Mouse (Mus musculus): ENCODE measurements around the gene Tex46. TPM values are rescaled to one million over a fixed set of nuclear protein-coding genes. Genes with fewer than 3 reads are reported as not detected.

Tex46 gene
- polyA plus RNA-seq, 1 experiment from 2014 or later: not detected

DNA sequence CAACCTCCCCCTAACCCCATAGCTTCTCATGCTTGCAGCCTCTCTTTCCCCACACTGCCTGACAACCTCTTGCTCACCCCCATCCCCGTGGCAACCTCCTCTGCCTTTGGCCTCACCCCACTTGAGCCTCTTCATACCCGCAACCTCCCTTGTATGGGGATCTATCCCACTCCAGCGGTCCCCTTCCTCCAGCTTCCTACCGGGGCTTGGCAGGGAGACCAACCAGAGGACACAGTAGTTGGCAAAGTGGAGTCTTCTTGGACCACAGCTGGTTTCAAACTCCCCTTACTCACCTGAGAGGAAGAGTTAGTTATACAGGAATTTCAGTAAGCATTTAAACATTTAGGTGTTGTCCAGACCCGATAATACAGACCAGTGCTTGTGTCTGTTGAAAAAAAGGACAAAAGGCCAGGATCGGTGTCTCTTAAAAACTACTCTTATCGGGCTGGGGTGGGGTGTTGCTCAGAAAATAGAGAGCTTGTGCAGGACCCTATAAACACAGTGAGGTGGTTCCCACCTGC is 28.1 kb downstream of the Tex46 start:
- Histone ChIP-seq H3K4me2 (ENCODE audit: low read depth, low read length) (no peak overlapping the region), H3K36me3 (ENCODE audit: control insufficient read depth, insufficient read depth) (no peaks in the 10 kb centered on the region), H3K27ac (ENCODE audit: low read length) (no peak overlapping the region), H3K4me3 (ENCODE audit: low read depth, low read length) (no peak overlapping the region), H3K27me3 (ENCODE audit: control insufficient read depth, insufficient read depth, low read depth, low read length) (peaks cover 26% of the 10 kb centered on the region), H3K4me1 (ENCODE audit: control insufficient read depth, low read depth, low read length) (no peaks in the 10 kb centered on the region; the same call in none of the 2 replicates), H3K9me3 (replicated peaks; ENCODE audit: control insufficient read depth, low read length) (no peaks in the 10 kb centered on the region), H3K9ac (ENCODE audit: low read depth, low read length) (no peak overlapping the region)
- 39% methylated on average over 7 of the region's 7 CpGs for WGBS (ENCODE audit: insufficient replicate concordance)
- ATAC-seq (ENCODE audit: low read depth): no peak

DNA sequence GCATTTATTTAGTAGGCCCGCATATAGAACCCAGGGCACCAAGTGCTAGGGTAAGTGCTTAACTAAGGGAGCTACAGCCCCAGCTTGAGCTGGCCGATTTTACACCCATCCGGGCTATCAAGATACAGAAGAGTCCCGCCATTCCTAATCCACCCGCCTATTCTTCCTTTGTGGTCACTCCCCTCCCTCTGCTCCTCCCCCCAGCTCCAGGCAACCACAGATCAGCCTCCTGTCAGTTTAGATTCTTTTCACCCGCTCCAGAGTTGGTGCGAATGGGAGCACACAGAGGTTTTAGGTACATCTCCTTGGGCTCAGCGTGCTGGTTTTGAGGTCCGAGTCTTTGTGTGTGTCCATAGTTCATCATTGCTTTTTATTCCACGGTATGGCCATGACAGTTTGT is 28.7 kb downstream of the Tex46 start:
- H3K27me3 ChIP-seq (ENCODE audit: control insufficient read depth, insufficient read depth, low read depth, low read length): peaks cover 26% of the 10 kb centered on the region
- H3K4me3 ChIP-seq (ENCODE audit: low read depth, low read length): no peak overlapping the region
- H3K36me3 ChIP-seq (ENCODE audit: control insufficient read depth, insufficient read depth): no peaks in the 10 kb centered on the region
- H3K27ac ChIP-seq (ENCODE audit: low read length): no peak overlapping the region
- 12% methylated on average over 10 of the region's 10 CpGs for WGBS (ENCODE audit: insufficient replicate concordance)
- ATAC-seq (ENCODE audit: low read depth): no peak
- H3K9ac ChIP-seq (ENCODE audit: low read depth, low read length): no peak overlapping the region
- no peak overlapping the region for H3K4me2 ChIP-seq (ENCODE audit: low read depth, low read length)
- H3K9me3 ChIP-seq (replicated peaks; ENCODE audit: control insufficient read depth, low read length): no peaks in the 10 kb centered on the region
- H3K4me1 ChIP-seq (ENCODE audit: control insufficient read depth, low read depth, low read length): no peaks in the 10 kb centered on the region; the same call in none of the 2 replicates

DNA sequence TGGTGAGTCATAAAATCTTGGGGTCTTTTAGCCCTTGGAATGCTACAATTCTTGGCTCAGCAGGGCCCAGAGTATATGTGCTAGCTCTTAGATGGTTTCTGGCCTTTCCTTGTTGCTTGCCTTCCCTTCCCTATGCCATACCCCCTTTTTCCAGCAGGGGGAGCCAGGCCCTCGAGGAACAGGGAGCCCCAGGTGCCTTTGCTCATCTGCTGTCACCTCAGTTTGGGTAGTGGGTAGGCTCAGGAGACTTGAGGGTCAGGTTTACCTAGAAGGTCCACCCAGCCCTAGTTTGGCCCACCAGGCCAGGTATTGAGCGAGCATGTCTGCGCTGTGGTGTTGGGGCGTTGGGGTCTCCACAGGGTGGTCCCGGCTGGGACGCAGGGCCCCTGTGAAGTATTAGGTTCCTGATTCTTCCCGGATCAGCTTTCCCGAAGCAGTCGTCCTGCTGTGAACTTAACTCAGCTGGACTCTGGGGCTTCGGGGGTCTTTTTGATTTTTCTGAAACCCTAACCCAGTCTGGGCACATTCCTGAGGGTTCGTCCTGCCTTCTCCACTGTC is 38.8 kb downstream of the Tex46 start:
- Histone ChIP-seq H3K9me3 (replicated peaks; ENCODE audit: control insufficient read depth, low read length) (no peaks in the 10 kb centered on the region; the same call in 1 of the 2 replicates), H3K4me2 (ENCODE audit: low read depth, low read length) (no peak overlapping the region), H3K4me3 (ENCODE audit: low read depth, low read length) (no peak overlapping the region), H3K27ac (ENCODE audit: low read length) (no peak overlapping the region), H3K36me3 (ENCODE audit: control insufficient read depth, insufficient read depth) (no peaks in the 10 kb centered on the region), H3K4me1 (ENCODE audit: control insufficient read depth, low read depth, low read length) (no peaks in the 10 kb centered on the region; the same call in 1 of the 2 replicates), H3K27me3 (ENCODE audit: control insufficient read depth, insufficient read depth, low read depth, low read length) (no peaks in the 10 kb centered on the region), H3K9ac (ENCODE audit: low read depth, low read length) (no peak overlapping the region)
- ATAC-seq (ENCODE audit: low read depth): no peak
- 21% methylated on average over 11 of the region's 11 CpGs for WGBS (ENCODE audit: insufficient replicate concordance)

GRCm38 (mm10) chr4:136649480-136650196 is 39.4 kb downstream of the Tex46 start:
- WGBS (ENCODE audit: insufficient replicate concordance): 29% methylated on average over 13 of the region's 13 CpGs

GRCm38 (mm10) chr4:136650261-136650660 is 40.0 kb downstream of the Tex46 start:
- WGBS (ENCODE audit: insufficient replicate concordance): 74% methylated on average over 8 of the region's 8 CpGs
- no peak overlapping the region for H3K27ac ChIP-seq (ENCODE audit: low read length)
- H3K4me3 ChIP-seq (ENCODE audit: low read depth, low read length): no peak overlapping the region
- no peak overlapping the region for H3K4me2 ChIP-seq (ENCODE audit: low read depth, low read length)
- no peak for ATAC-seq (ENCODE audit: low read depth)
- no peak overlapping the region for H3K9ac ChIP-seq (ENCODE audit: low read depth, low read length)
- H3K36me3 ChIP-seq (ENCODE audit: control insufficient read depth, insufficient read depth): no peaks in the 10 kb centered on the region
- no peaks in the 10 kb centered on the region; the same call in 1 of the 2 replicates for H3K9me3 ChIP-seq (replicated peaks; ENCODE audit: control insufficient read depth, low read length)
- no peaks in the 10 kb centered on the region; the same call in 1 of the 2 replicates for H3K4me1 ChIP-seq (ENCODE audit: control insufficient read depth, low read depth, low read length)
- H3K27me3 ChIP-seq (ENCODE audit: control insufficient read depth, insufficient read depth, low read depth, low read length): no peaks in the 10 kb centered on the region

More at GRCm38 (mm10) chr4:136649480-136650196, 39.4 kb downstream of the Tex46 start:
- no peak overlapping the region for H3K4me2 ChIP-seq (ENCODE audit: low read depth, low read length)
- H3K27me3 ChIP-seq (ENCODE audit: control insufficient read depth, insufficient read depth, low read depth, low read length): no peaks in the 10 kb centered on the region
- H3K36me3 ChIP-seq (ENCODE audit: control insufficient read depth, insufficient read depth): no peaks in the 10 kb centered on the region
- H3K4me3 ChIP-seq (ENCODE audit: low read depth, low read length): no peak overlapping the region
- H3K4me1 ChIP-seq (ENCODE audit: control insufficient read depth, low read depth, low read length): no peaks in the 10 kb centered on the region; the same call in 1 of the 2 replicates
- no peak overlapping the region for H3K27ac ChIP-seq (ENCODE audit: low read length)
- no peak for ATAC-seq (ENCODE audit: low read depth)
- H3K9ac ChIP-seq (ENCODE audit: low read depth, low read length): no peak overlapping the region
- H3K9me3 ChIP-seq (replicated peaks; ENCODE audit: control insufficient read depth, low read length): no peaks in the 10 kb centered on the region; the same call in 1 of the 2 replicates

GRCm38 (mm10) chr4:136651357-136651811 is 41.1 kb downstream of the Tex46 start:
- WGBS (ENCODE audit: insufficient replicate concordance): 33% methylated on average over 3 of the region's 3 CpGs
- no peak for ATAC-seq (ENCODE audit: low read depth)
- H3K27ac ChIP-seq (ENCODE audit: low read length): no peak overlapping the region

GRCm38 (mm10) chr4:136651882-136652527 is 41.8 kb downstream of the Tex46 start:
- no peak for ATAC-seq (ENCODE audit: low read depth)
- no peak overlapping the region for H3K9ac ChIP-seq (ENCODE audit: low read depth, low read length)
- H3K27ac ChIP-seq (ENCODE audit: low read length): no peak overlapping the region
- H3K4me1 ChIP-seq (ENCODE audit: control insufficient read depth, low read depth, low read length): no peaks in the 10 kb centered on the region; the same call in 1 of the 2 replicates
- H3K27me3 ChIP-seq (ENCODE audit: control insufficient read depth, insufficient read depth, low read depth, low read length): no peaks in the 10 kb centered on the region
- no peaks in the 10 kb centered on the region for H3K36me3 ChIP-seq (ENCODE audit: control insufficient read depth, insufficient read depth)
- WGBS (ENCODE audit: insufficient replicate concordance): 60% methylated on average over 13 of the region's 13 CpGs
- H3K4me3 ChIP-seq (ENCODE audit: low read depth, low read length): no peak overlapping the region
- no peak overlapping the region for H3K4me2 ChIP-seq (ENCODE audit: low read depth, low read length)
- H3K9me3 ChIP-seq (replicated peaks; ENCODE audit: control insufficient read depth, low read length): no peaks in the 10 kb centered on the region

More at GRCm38 (mm10) chr4:136651357-136651811, 41.1 kb downstream of the Tex46 start:
- Histone ChIP-seq H3K4me2 (ENCODE audit: low read depth, low read length) (no peak overlapping the region), H3K4me1 (ENCODE audit: control insufficient read depth, low read depth, low read length) (no peaks in the 10 kb centered on the region; the same call in 1 of the 2 replicates), H3K4me3 (ENCODE audit: low read depth, low read length) (no peak overlapping the region), H3K9me3 (replicated peaks; ENCODE audit: control insufficient read depth, low read length) (no peaks in the 10 kb centered on the region; the same call in 1 of the 2 replicates), H3K27me3 (ENCODE audit: control insufficient read depth, insufficient read depth, low read depth, low read length) (no peaks in the 10 kb centered on the region), H3K9ac (ENCODE audit: low read depth, low read length) (no peak overlapping the region), H3K36me3 (ENCODE audit: control insufficient read depth, insufficient read depth) (no peaks in the 10 kb centered on the region)

GRCm38 (mm10) chr4:136652528-136652910 is 42.3 kb downstream of the Tex46 start:
- Histone ChIP-seq H3K4me3 (ENCODE audit: low read depth, low read length) (no peak overlapping the region), H3K9me3 (replicated peaks; ENCODE audit: control insufficient read depth, low read length) (no peaks in the 10 kb centered on the region), H3K9ac (ENCODE audit: low read depth, low read length) (no peak overlapping the region), H3K27me3 (ENCODE audit: control insufficient read depth, insufficient read depth, low read depth, low read length) (no peaks in the 10 kb centered on the region), H3K36me3 (ENCODE audit: control insufficient read depth, insufficient read depth) (no peaks in the 10 kb centered on the region), H3K27ac (ENCODE audit: low read length) (no peak overlapping the region), H3K4me1 (ENCODE audit: control insufficient read depth, low read depth, low read length) (no peaks in the 10 kb centered on the region; the same call in 1 of the 2 replicates), H3K4me2 (ENCODE audit: low read depth, low read length) (no peak overlapping the region)
- ATAC-seq (ENCODE audit: low read depth): no peak
- 32% methylated on average over 11 of the region's 11 CpGs for WGBS (ENCODE audit: insufficient replicate concordance)
